Mouse (Mus musculus) lung, adult 2 months (tissue): Measurements from ENCODE around the gene Dbp. TPM values are rescaled to one million over a fixed set of nuclear protein-coding genes. Genes with fewer than 3 reads are reported as not detected.

ENCODE experiments used
- DNase-seq: peaks from one replicate; pipeline ENCODE4 v3.0.0; 2022
- H3K4me1 ChIP-seq: fragments of 200-500 bp; 2 replicates; pipeline ENCODE4 v1.6.1; 2011; ENCODE audit warnings: low read length; ENCODE audit not compliant: control insufficient read depth, insufficient read depth
- H3K4me3 ChIP-seq: fragments of 200-500 bp; replicated peaks from 2 replicates; pipeline ENCODE3; 2011; ENCODE audit warnings: low read depth, mild to moderate bottlenecking, control low read depth, low read length; ENCODE audit errors: extremely low read depth
- CTCF ChIP-seq: fragments of 200-500 bp; IDR thresholded peaks from 2 replicates; pipeline ENCODE4 v1.5.1; 2011; ENCODE audit warnings: mild to moderate bottlenecking, low read length, control low read depth; ENCODE audit not compliant: insufficient read depth
- POLR2A ChIP-seq: fragments of 200-500 bp; IDR thresholded peaks from 2 replicates; pipeline ENCODE4 v1.6.1; 2011; ENCODE audit warnings: low read depth, mild to moderate bottlenecking, control low read depth, low read length, borderline replicate concordance; ENCODE audit errors: extremely low read depth
- WGBS: fragments of 180-500 bp; shearing (Covaris S2); methylation state at CpG from one replicate; pipeline ENCODE4 v1.1.7; 2018; 5-methylcytosine and 5-hydroxymethylcytosine counted together
- polyA plus RNA-seq: library from polyadenylated mRNA; depleted of rRNA; stranded (reverse); fragments of >200 nt; gene quantifications from 2 replicates; pipeline ENCODE4 v1.2.3, GENCODE M21; 2012

Dbp gene
- polyA plus RNA-seq, 1 experiment: 43.1 TPM

- 91% methylated on average over 50 of the region's 50 CpGs for WGBS
- no peak for TF ChIP-seq CTCF
- no peak for TF ChIP-seq POLR2A
- Histone ChIP-seq H3K4me3 (no peak within 1 kb of the TSS), H3K4me1 (no peaks in the 10 kb centered on the region)
- no peak for DNase-seq
These were observed 10.8 kb upstream of the Dbp start, which contains the start of gene Sec1 for GRCm38 (mm10) chr7:45693921-45694591. Gene Sec1 (minus strand): TSS chr7:45694402.

- no peak overlapping the region for H3K4me3 ChIP-seq
- no peaks in the 10 kb centered on the region; the same call in 1 of the 2 replicates for H3K4me1 ChIP-seq
- WGBS: 26% methylated on average over 6 of the region's 6 CpGs
- TF ChIP-seq CTCF: no peak
- TF ChIP-seq POLR2A: no peak
- DNase-seq: no peak
These were observed 9.8 kb upstream of the Dbp start for GRCm38 (mm10) chr7:45695098-45695497.

GRCm38 (mm10) chr7:45697894-45698293, 7.0 kb upstream of the Dbp start:
- H3K4me3 ChIP-seq: no peak overlapping the region
- TF ChIP-seq POLR2A (no peak), CTCF (no peak)
- no peak for DNase-seq
- no peaks in the 10 kb centered on the region; the same call in 1 of the 2 replicates for H3K4me1 ChIP-seq
- 87% methylated on average over 7 of the region's 7 CpGs for WGBS

GRCm38 (mm10) chr7:45699523-45700141, 5.3 kb upstream of the Dbp start, which contains the start of gene Car11:
Gene Car11 (plus strand): TSS chr7:45699843.
- no peak for DNase-seq
- 6% methylated on average over 36 of the region's 36 CpGs for WGBS
- no peak for TF ChIP-seq CTCF
- TF ChIP-seq POLR2A: no peak

GRCm38 (mm10) chr7:45700301-45701015, 4.4 kb upstream of the Dbp start:
- Histone ChIP-seq H3K4me1 (no peaks in the 10 kb centered on the region; the same call in 1 of the 2 replicates), H3K4me3 (no peak overlapping the region)
- WGBS: 2% methylated on average over 20 of the region's 20 CpGs
- TF ChIP-seq POLR2A: no peak
- TF ChIP-seq CTCF: no peak
- peak; percentile 65 for DNase-seq

More at GRCm38 (mm10) chr7:45699523-45700141, 5.3 kb upstream of the Dbp start, which contains the start of gene Car11:
- no peaks in the 10 kb centered on the region; the same call in 1 of the 2 replicates for H3K4me1 ChIP-seq
- H3K4me3 ChIP-seq: peak within 1 kb of the TSS; percentile 7

- no peak for TF ChIP-seq CTCF
- Histone ChIP-seq H3K4me3 (no peak overlapping the region), H3K4me1 (no peaks in the 10 kb centered on the region; the same call in 1 of the 2 replicates)
- 34% methylated on average over 11 of the region's 11 CpGs for WGBS
- DNase-seq: no peak
These were observed 3.8 kb upstream of the Dbp start for GRCm38 (mm10) chr7:45701072-45701471.

- no peak for DNase-seq
- no peaks in the 10 kb centered on the region; the same call in 1 of the 2 replicates for H3K4me1 ChIP-seq
- WGBS: 87% methylated on average over 11 of the region's 11 CpGs
- TF ChIP-seq POLR2A: no peak
- no peak for TF ChIP-seq CTCF
- H3K4me3 ChIP-seq: no peak overlapping the region
These were observed 3.3 kb upstream of the Dbp start for GRCm38 (mm10) chr7:45701607-45702006.

- peaks cover 3% of the 10 kb centered on the region; the same call in 1 of the 2 replicates for H3K4me1 ChIP-seq
- no peak for TF ChIP-seq CTCF
- no peak for TF ChIP-seq POLR2A
- no peak overlapping the region for H3K4me3 ChIP-seq
- DNase-seq: no peak
- 89% methylated on average over 11 of the region's 11 CpGs for WGBS
These were observed 2.6 kb upstream of the Dbp start for GRCm38 (mm10) chr7:45702316-45702715.

GRCm38 (mm10) chr7:45702809-45703520, 1.9 kb upstream of the Dbp start:
- TF ChIP-seq POLR2A (no peak), CTCF (no peak)
- no peak for DNase-seq
- H3K4me1 ChIP-seq: peaks cover 5% of the 10 kb centered on the region
- 85% methylated on average over 17 of the region's 17 CpGs for WGBS
- no peak overlapping the region for H3K4me3 ChIP-seq
